Mouse (Mus musculus): ENCODE data around the gene Rufy1.
A peak's percentile ranks its signal among the peaks of the same experiment; 100 is the strongest.

Rufy1 gene

GRCm38 (mm10) chr11:50426056-50426455, 4.9 kb downstream of the Rufy1 start:
- no peak for DNase-seq (ENCODE audit: low read depth)

GRCm38 (mm10) chr11:50421934-50422780, 8.8 kb downstream of the Rufy1 start:
- DNase-seq (ENCODE audit: low read depth) = peak; percentile 88

GRCm38 (mm10) chr11:50421461-50421860, 9.5 kb downstream of the Rufy1 start:
- no peak for DNase-seq (ENCODE audit: low read depth)

GRCm38 (mm10) chr11:50417856-50418255, 13.1 kb downstream of the Rufy1 start:
- DNase-seq (ENCODE audit: low read depth) = no peak

- DNase-seq (ENCODE audit: low read depth) = no peak
Measured at GRCm38 (mm10) chr11:50415563-50416241, 15.2 kb downstream of the Rufy1 start.

- DNase-seq (ENCODE audit: low read depth) = no peak
Measured at GRCm38 (mm10) chr11:50407235-50407634, 23.7 kb downstream of the Rufy1 start.

- DNase-seq (ENCODE audit: low read depth) = no peak
Measured at GRCm38 (mm10) chr11:50403367-50404014, 27.4 kb downstream of the Rufy1 start.

GRCm38 (mm10) chr11:50402481-50402880, 28.4 kb downstream of the Rufy1 start:
- DNase-seq (ENCODE audit: low read depth) = no peak

GRCm38 (mm10) chr11:50398803-50399202, 32.1 kb downstream of the Rufy1 start:
- no peak for DNase-seq (ENCODE audit: low read depth)

GRCm38 (mm10) chr11:50397316-50397715, 33.6 kb downstream of the Rufy1 start:
- DNase-seq (ENCODE audit: low read depth) = no peak

- no peak for DNase-seq (ENCODE audit: low read depth)
Measured at GRCm38 (mm10) chr11:50396766-50397307, 34.1 kb downstream of the Rufy1 start.

GRCm38 (mm10) chr11:50394731-50395130, 36.2 kb downstream of the Rufy1 start:
- DNase-seq (ENCODE audit: low read depth) = no peak

GRCm38 (mm10) chr11:50393306-50393705, 37.6 kb downstream of the Rufy1 start:
- DNase-seq (ENCODE audit: low read depth) = no peak

- DNase-seq (ENCODE audit: low read depth) = no peak
Measured at GRCm38 (mm10) chr11:50391272-50391960, 39.5 kb downstream of the Rufy1 start.

- DNase-seq (ENCODE audit: low read depth) = no peak
Measured at GRCm38 (mm10) chr11:50389616-50390015, 41.3 kb downstream of the Rufy1 start.

GRCm38 (mm10) chr11:50389011-50389410, 41.9 kb downstream of the Rufy1 start:
- no peak for DNase-seq (ENCODE audit: low read depth)

GRCm38 (mm10) chr11:50388217-50388929, 42.6 kb downstream of the Rufy1 start:
- no peak for DNase-seq (ENCODE audit: low read depth)

- DNase-seq (ENCODE audit: low read depth) = no peak
Measured at GRCm38 (mm10) chr11:50387697-50388096, 43.2 kb downstream of the Rufy1 start.

GRCm38 (mm10) chr11:50387167-50387679, 43.7 kb downstream of the Rufy1 start:
- no peak for DNase-seq (ENCODE audit: low read depth)

GRCm38 (mm10) chr11:50381311-50381710, 49.6 kb downstream of the Rufy1 start:
- DNase-seq (ENCODE audit: low read depth) = no peak
